Mouse (Mus musculus) ES-E14 (cell line): ENCODE measurements at regions not wholly inside any gene's neighbourhood (a gene's known extent, or its start where the extent isn't known, plus 50 kb on each side); places are given as distances from the start of the nearest gene placed in this dataset.

Experiments used
- CHD2 ChIP-seq: IDR thresholded peaks from 2 replicates; pipeline ENCODE4 v1.6.1; 2014; ENCODE audit warnings: mild to moderate bottlenecking, low read depth, low read length, inconsistent platforms
- HCFC1 ChIP-seq: IDR thresholded peaks from 2 replicates; pipeline ENCODE4 v1.6.1; 2012; ENCODE audit warnings: low read length, inconsistent platforms, borderline replicate concordance; ENCODE audit not compliant: insufficient read depth
- MAFK ChIP-seq: IDR thresholded peaks from 2 replicates; pipeline ENCODE4 v1.6.1; 2014; ENCODE audit warnings: mild to moderate bottlenecking, low read depth, low read length, inconsistent platforms; ENCODE audit not compliant: insufficient read depth
- ZC3H11A ChIP-seq: IDR thresholded peaks from 2 replicates; pipeline ENCODE4 v1.6.1; 2012; ENCODE audit warnings: low read depth, mild to moderate bottlenecking, inconsistent platforms, low read length, borderline replicate concordance
- ZNF384 ChIP-seq: IDR thresholded peaks from 2 replicates; pipeline ENCODE4 v1.6.1; 2012; ENCODE audit warnings: low read depth, low read length, inconsistent platforms

GRCm38 (mm10) chr15:31167506-31167905 is 56.6 kb upstream of the Dap start:
- TF ChIP-seq HCFC1 (no peak), ZC3H11A (no peak), CHD2 (no peak), MAFK (no peak), ZNF384 (no peak)
